Comparison of ENCODE assay signal across 8 mouse cellular contexts in the genomic region with DNA sequence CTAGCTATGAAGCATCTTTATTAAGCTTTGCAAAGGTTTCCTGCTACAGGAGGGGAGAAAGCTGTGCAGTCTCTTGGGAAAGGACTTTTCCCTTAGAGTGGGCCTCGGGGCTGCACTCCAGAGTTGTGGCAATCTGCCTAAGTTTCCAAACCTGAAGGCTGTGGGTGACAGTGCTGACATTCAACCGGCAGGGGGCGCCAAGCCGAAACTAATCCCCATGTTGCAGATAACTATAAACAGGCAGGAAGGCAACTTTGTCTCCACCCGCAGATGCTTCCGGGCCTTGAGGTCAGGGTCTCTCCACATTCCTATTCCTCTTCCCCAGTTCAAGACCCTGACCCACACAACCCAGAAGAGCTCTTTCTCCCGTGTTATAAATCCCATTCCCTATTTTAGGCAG.
A peak's percentile ranks its signal among the peaks of the same experiment; 100 is the strongest.
DNase-seq lines count a peak whose midpoint lies in the region; ATAC-seq and TF ChIP-seq lines count a peak whose summit lies in the region.

No protein-coding gene starts in this region.

- H3K4me2 ChIP-seq in hindbrain, embryonic 14.5 days (replicated peaks), result no peak overlapping the region
- no peak overlapping the region for H3K4me2 ChIP-seq in hindbrain, embryonic 16.5 days (ENCODE audit: low read length)
- H3K4me2 ChIP-seq in CH12.LX (ENCODE audit: insufficient read depth, low read depth, poor library complexity, severe bottlenecking), result no peak overlapping the region
- H3K4me2 ChIP-seq in midbrain, postnatal 0 days (ENCODE audit: low read depth, low read length, poor library complexity, severe bottlenecking), result no peak overlapping the region

- DNase-seq in hindbrain, embryonic 14.5 days (ENCODE audit: low spot score), result peak; percentile 45
- DNase-seq in CH12.LX (ENCODE audit: extremely low read depth), result peak; percentile 69
- DNase-seq in adrenal gland, postnatal 25 days, result peak; percentile 66
- DNase-seq in embryo, embryonic 9.5 days (ENCODE audit: extremely low spot score), result peak; percentile 45
- DNase-seq in left cerebral cortex, adult 2 months (ENCODE audit: extremely low spot score in 1 of 2, low spot score in 2 of 2), result peak; percentile 57 to 59
- DNase-seq in midbrain, postnatal 0 days (ENCODE audit: low spot score), result peak; percentile 53
- peak; percentile 65 for DNase-seq in thymus, postnatal 25 days

- peak; percentile 65 to 77 for TF ChIP-seq CTCF in CH12.LX (conservative IDR thresholded peaks at IDR 0.05 in 1 of 2, IDR thresholded peaks at IDR 0.05 in 1 of 2; ENCODE audit: low read depth in 2 of 2, low read length in 2 of 2)
- TF ChIP-seq CTCF in left cerebral cortex, adult 2 months (IDR thresholded peaks at IDR 0.05), result peak; percentile 72
- peak; percentile 78 for TF ChIP-seq CTCF in midbrain, postnatal 0 days (IDR thresholded peaks at IDR 0.05)

- WGBS in hindbrain, embryonic 14.5 days, result 44% methylated on average over 7 of the region's 7 CpGs
- WGBS in hindbrain, embryonic 16.5 days, result 45% methylated on average over 7 of the region's 7 CpGs
- WGBS in midbrain, postnatal 0 days, result 44% methylated on average over 7 of the region's 7 CpGs

- peak; percentile 58 for TF ChIP-seq RAD21 in CH12.LX (IDR thresholded peaks at IDR 0.05; ENCODE audit: low read depth, low read length)

- TF ChIP-seq POLR2A in CH12.LX (IDR thresholded peaks at IDR 0.05; ENCODE audit: low read depth, low read length), result no peak

- H3K27me3 ChIP-seq in hindbrain, embryonic 14.5 days (ENCODE audit: control insufficient read depth, insufficient read depth, low read length), result no peaks in the 10 kb centered on the region
- H3K27me3 ChIP-seq in hindbrain, embryonic 16.5 days (replicated peaks; ENCODE audit: control insufficient read depth, insufficient read depth, low read length), result no peaks in the 10 kb centered on the region
- no peaks in the 10 kb centered on the region for H3K27me3 ChIP-seq in CH12.LX (replicated peaks)
- no peaks in the 10 kb centered on the region for H3K27me3 ChIP-seq in midbrain, postnatal 0 days (ENCODE audit: insufficient read depth, low read length)

- no peaks in the 10 kb centered on the region for H3K9me3 ChIP-seq in hindbrain, embryonic 14.5 days (ENCODE audit: control insufficient read depth, low read length)
- H3K9me3 ChIP-seq in hindbrain, embryonic 16.5 days (ENCODE audit: control insufficient read depth, low read length), result no peaks in the 10 kb centered on the region
- H3K9me3 ChIP-seq in CH12.LX (replicated peaks; ENCODE audit: low read length), result no peaks in the 10 kb centered on the region
- no peaks in the 10 kb centered on the region for H3K9me3 ChIP-seq in midbrain, postnatal 0 days (ENCODE audit: low read length)

- ATAC-seq in hindbrain, embryonic 14.5 days (ENCODE audit: low FRiP score), result no peak
- no peak for ATAC-seq in hindbrain, embryonic 16.5 days
- peak; percentile 15; the same call in 1 of the 2 replicates for ATAC-seq in midbrain, postnatal 0 days (ENCODE audit: low FRiP score)

- dilution Hi-C loops in CH12.LX (cut with MboI; ENCODE audit: extremely low pct_ligation_motif_present, extremely low pct_unique_long_range_greater_than_20kb, low sequenced_read_pairs), result no loop called here

- peaks cover 7% of the 10 kb centered on the region; the same call in 1 of the 2 replicates for H3K36me3 ChIP-seq in hindbrain, embryonic 14.5 days (replicated peaks; ENCODE audit: control insufficient read depth, insufficient read depth)
- H3K36me3 ChIP-seq in hindbrain, embryonic 16.5 days (ENCODE audit: control insufficient read depth, insufficient read depth, low read length), result no peaks in the 10 kb centered on the region
- peaks cover 0 to 50% of the 10 kb centered on the region in 2 experiments for H3K36me3 ChIP-seq in CH12.LX (replicated peaks in 1 of 2; ENCODE audit: control insufficient read depth in 1 of 2, insufficient read depth in 1 of 2, low read length in 1 of 2)
- 0 out of 2 replicates have a peak, but pooled peaks cover 11% of the 10 kb centered on the region for H3K36me3 ChIP-seq in midbrain, postnatal 0 days (ENCODE audit: insufficient read depth, low read length)

- TF ChIP-seq EP300 in CH12.LX (IDR thresholded peaks at IDR 0.05; ENCODE audit: low read length), result no peak

- no peak overlapping the region for H3K4me3 ChIP-seq in hindbrain, embryonic 14.5 days (replicated peaks; ENCODE audit: low read length)
- no peak overlapping the region for H3K4me3 ChIP-seq in hindbrain, embryonic 16.5 days (ENCODE audit: low read length)
- no peak overlapping the region for H3K4me3 ChIP-seq in CH12.LX (replicated peaks in 1 of 3; ENCODE audit: low read depth in 2 of 3, low read length in 2 of 3, poor library complexity in 1 of 3)
- H3K4me3 ChIP-seq in left cerebral cortex, adult 2 months, result no peak overlapping the region
- H3K4me3 ChIP-seq in midbrain, postnatal 0 days (ENCODE audit: low read depth, low read length), result no peak overlapping the region

- H3K79me2 ChIP-seq in CH12.LX (replicated peaks; ENCODE audit: control insufficient read depth, extremely low read depth, insufficient read depth, poor library complexity, severe bottlenecking), result no peaks in the 10 kb centered on the region

- no peak overlapping the region for H3K9ac ChIP-seq in hindbrain, embryonic 14.5 days
- no peak overlapping the region for H3K9ac ChIP-seq in hindbrain, embryonic 16.5 days (ENCODE audit: low read depth, low read length)
- no peak overlapping the region for H3K9ac ChIP-seq in CH12.LX (ENCODE audit: insufficient read depth, low read depth)
- H3K9ac ChIP-seq in midbrain, postnatal 0 days (replicated peaks; ENCODE audit: low read length, poor library complexity, severe bottlenecking), result no peak overlapping the region

- in situ Hi-C loops in CH12.LX (cut with MboI; ENCODE audit: low pct_ligation_motif_present, low pct_unique_long_range_greater_than_20kb, low sequenced_read_pairs), result loop anchor here (5.0 kb wide), 1 partner anchor 287 kb away; a partner anchor contains a TSS

- H3K27ac ChIP-seq in hindbrain, embryonic 14.5 days, result no peak overlapping the region
- no peak overlapping the region for H3K27ac ChIP-seq in hindbrain, embryonic 16.5 days (ENCODE audit: low read depth, low read length)
- no peak overlapping the region for H3K27ac ChIP-seq in CH12.LX (ENCODE audit: insufficient read depth, low read depth)
- no peak overlapping the region for H3K27ac ChIP-seq in left cerebral cortex, adult 2 months
- H3K27ac ChIP-seq in midbrain, postnatal 0 days (ENCODE audit: low read depth, low read length), result no peak overlapping the region

- intact Hi-C loops in left cerebral cortex, adult 2 months (cut with DNase I), result no loop called here

- H3K4me1 ChIP-seq in hindbrain, embryonic 14.5 days (replicated peaks; ENCODE audit: control insufficient read depth, insufficient read depth, low read length), result no peaks in the 10 kb centered on the region
- H3K4me1 ChIP-seq in hindbrain, embryonic 16.5 days (ENCODE audit: control insufficient read depth, insufficient read depth, low read depth, low read length), result no peaks in the 10 kb centered on the region
- H3K4me1 ChIP-seq in CH12.LX (ENCODE audit: control insufficient read depth in 1 of 2, insufficient read depth in 2 of 2), result peaks cover 0 to 8% of the 10 kb centered on the region in 2 experiments; a peak in 1 of 4 replicates
- H3K4me1 ChIP-seq in midbrain, postnatal 0 days (ENCODE audit: insufficient read depth, low read length), result no peaks in the 10 kb centered on the region

TF ChIP-seq in CH12.LX, 34 proteins besides CTCF, POLR2A, EP300 and RAD21:
- TF ChIP-seq BHLHE40 (IDR thresholded peaks at IDR 0.05; ENCODE audit: low read depth, low read length) (no peak), ELF1 (IDR thresholded peaks at IDR 0.05; ENCODE audit: low read depth, low read length) (no peak; the same call in 1 of the 2 replicates), CHD2 (IDR thresholded peaks at IDR 0.05; ENCODE audit: low read length) (no peak), NELFE (IDR thresholded peaks at IDR 0.05; ENCODE audit: low read depth, low read length) (no peak), IRF4 (IDR thresholded peaks at IDR 0.05; ENCODE audit: low read depth, low read length) (no peak), USF1 (IDR thresholded peaks at IDR 0.05; ENCODE audit: low read depth, low read length) (no peak), E2F4 (IDR thresholded peaks at IDR 0.05; ENCODE audit: insufficient replicate concordance, low read depth, low read length) (no peak), HCFC1 (IDR thresholded peaks at IDR 0.05; ENCODE audit: low read depth, low read length) (peak; percentile 27; the same call in 1 of the 2 replicates), MEF2A (IDR thresholded peaks at IDR 0.05; ENCODE audit: borderline replicate concordance, low read depth, low read length) (no peak), ETS1 (conservative IDR thresholded peaks at IDR 0.05; ENCODE audit: low read depth, low read length) (no peak), ZC3H11A (IDR thresholded peaks at IDR 0.05; ENCODE audit: low read depth, low read length) (no peak), TBP (conservative IDR thresholded peaks at IDR 0.05; ENCODE audit: low read depth, low read length) (no peak), TCF12 (IDR thresholded peaks at IDR 0.05; ENCODE audit: low read depth, low read length) (0 out of 2 replicates have a peak, but pooled peaks have one; percentile 25), CHD1 (IDR thresholded peaks at IDR 0.05; ENCODE audit: low read depth, low read length) (no peak), ZNF384 (IDR thresholded peaks at IDR 0.05; ENCODE audit: low read depth, low read length) (no peak), KAT2A (IDR thresholded peaks at IDR 0.05; ENCODE audit: insufficient replicate concordance, low read length) (no peak), RCOR1 (conservative IDR thresholded peaks at IDR 0.05; ENCODE audit: low read depth, low read length) (no peak), MYC (IDR thresholded peaks at IDR 0.05; ENCODE audit: low read depth, low read length) (no peak), UBTF (IDR thresholded peaks at IDR 0.05; ENCODE audit: low read depth, low read length) (no peak), ZMIZ1 (IDR thresholded peaks at IDR 0.05; ENCODE audit: low read depth, low read length) (no peak), MAFK (IDR thresholded peaks at IDR 0.05; ENCODE audit: insufficient replicate concordance, low read length) (no peak), SMC3 (IDR thresholded peaks at IDR 0.05; ENCODE audit: low read depth, low read length) (peak; percentile 43; the same call in 1 of the 2 replicates), MAX (IDR thresholded peaks at IDR 0.05; ENCODE audit: low read length) (no peak), MAZ (IDR thresholded peaks at IDR 0.05; ENCODE audit: low read depth, low read length) (no peak), PAX5 (IDR thresholded peaks at IDR 0.05; ENCODE audit: low read length) (no peak)
